Mouse (Mus musculus) left cerebral cortex, adult 2 months (tissue): ENCODE data around the gene Sik2. TPM values are rescaled to one million over a fixed set of nuclear protein-coding genes. Genes with fewer than 3 reads are reported as not detected.

Experiments used
- DNase-seq, 2 experiments: peaks; one replicate each; pipeline ENCODE4 v3.0.0; 2021 to 2022; ENCODE audit warnings: low spot score in 2 of 2, mixed read lengths in 1 of 2; ENCODE audit errors: extremely low spot score in 1 of 2
- H3K27ac ChIP-seq: fragments of 200-600 bp; 2 replicates; pipeline ENCODE4 v1.8.1; 2022
- H3K4me3 ChIP-seq: fragments of 200-600 bp; 2 replicates; pipeline ENCODE4 v1.8.1; 2022
- CTCF ChIP-seq: fragments of 200-600 bp; IDR thresholded peaks from 2 replicates; pipeline ENCODE4 v1.8.1; 2022; ENCODE audit warnings: antibody characterized with exemption, mild to moderate bottlenecking, moderate library complexity
- intact Hi-C: fragments of 180-260 bp; cut with DNase I; formaldehyde crosslinking; loops from one replicate; pipeline ENCODE4 v1.15.1; 2025
- total RNA-seq, 2 experiments: library from RNA; stranded (reverse); gene quantifications; 2 replicates each; pipeline ENCODE4 v1.2.3; 2021

Sik2 gene
- total RNA-seq, 2 experiments from 2014 or later, result 57.5 to 84.4 TPM

DNA sequence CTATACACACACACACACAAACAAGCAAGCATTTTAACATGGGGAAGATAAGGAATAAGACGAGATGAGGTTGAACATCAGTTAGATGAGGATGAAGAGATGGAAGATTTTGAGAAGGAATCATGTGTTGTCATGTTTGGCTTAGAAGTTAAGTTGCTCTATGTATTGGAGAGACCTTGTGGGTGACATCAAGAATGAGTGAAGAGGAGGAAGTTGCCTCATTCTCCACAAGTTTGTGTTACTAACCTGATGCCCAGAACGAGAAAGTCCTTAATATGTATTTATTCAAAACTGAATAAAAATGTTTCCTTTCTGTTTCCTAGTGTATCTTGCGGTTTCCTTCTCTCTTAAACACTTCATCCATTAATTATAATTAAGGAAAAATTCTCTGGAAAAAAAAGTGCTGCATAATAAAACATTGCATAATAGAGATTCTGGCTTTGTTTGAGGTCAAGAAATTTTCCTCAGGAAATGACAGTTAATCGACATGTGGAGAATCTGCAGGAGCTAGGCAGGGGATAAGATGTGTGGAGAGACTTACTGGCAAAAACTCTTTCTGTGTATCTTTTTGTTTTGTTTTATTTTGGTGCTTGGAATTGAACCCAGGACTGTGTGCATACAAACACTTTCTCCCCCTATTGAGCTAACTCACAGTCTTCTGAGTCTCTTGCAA, 12.4 kb upstream of the Sik2 start:
- Histone ChIP-seq H3K4me3 (no peak overlapping the region), H3K27ac (no peak overlapping the region)
- no peak for DNase-seq
- intact Hi-C loops, result no loop called here
- no peak for TF ChIP-seq CTCF

DNA sequence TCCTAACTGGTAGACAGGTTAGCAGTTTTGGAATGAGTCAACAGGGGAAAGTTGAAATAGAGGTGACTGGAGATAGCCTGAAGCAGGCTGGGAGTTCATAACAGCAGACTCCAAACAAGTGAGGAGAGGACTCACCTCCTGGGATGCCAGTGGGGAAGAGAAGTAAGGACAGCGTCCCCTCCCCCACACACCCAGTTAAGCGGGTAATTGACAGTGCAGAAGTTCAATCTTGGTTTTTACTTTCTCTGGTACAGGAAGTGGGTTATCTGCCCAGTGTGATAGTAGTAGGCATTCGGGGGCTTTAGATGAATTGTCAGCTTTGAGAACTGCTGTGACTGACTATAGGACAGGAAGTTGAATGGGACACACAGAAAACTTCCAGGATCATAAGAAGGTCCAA, 11.5 kb upstream of the Sik2 start:
- TF ChIP-seq CTCF, result no peak
- H3K27ac ChIP-seq, result no peak overlapping the region
- H3K4me3 ChIP-seq, result no peak overlapping the region
- intact Hi-C loops, result no loop called here
- DNase-seq, result no peak

DNA sequence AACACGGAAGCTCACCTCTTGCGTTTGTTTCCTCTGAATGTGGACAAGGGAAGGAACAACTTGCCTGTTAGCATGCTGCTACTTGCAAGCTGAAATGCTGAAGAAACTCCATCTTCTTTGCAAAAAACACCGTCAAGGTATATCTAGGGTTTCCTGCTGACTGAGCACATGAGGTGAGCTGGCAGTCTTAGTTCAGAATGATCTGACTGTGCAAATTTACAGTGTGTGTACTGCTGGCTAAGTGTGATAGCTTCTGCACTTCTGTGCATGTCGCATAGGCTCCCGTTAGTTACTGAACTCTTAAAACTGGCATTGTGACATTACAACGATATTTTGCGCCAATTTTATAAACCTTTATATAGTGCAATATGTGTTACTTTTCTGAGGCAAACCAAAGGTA, 10.8 kb upstream of the Sik2 start:
- no peak for DNase-seq
- Histone ChIP-seq H3K27ac (no peak overlapping the region), H3K4me3 (no peak overlapping the region)
- intact Hi-C loops, result loop anchor here (10.0 kb wide), 1 partner anchor 125 kb away; no protein-coding TSS in a partner anchor
- TF ChIP-seq CTCF, result no peak

DNA sequence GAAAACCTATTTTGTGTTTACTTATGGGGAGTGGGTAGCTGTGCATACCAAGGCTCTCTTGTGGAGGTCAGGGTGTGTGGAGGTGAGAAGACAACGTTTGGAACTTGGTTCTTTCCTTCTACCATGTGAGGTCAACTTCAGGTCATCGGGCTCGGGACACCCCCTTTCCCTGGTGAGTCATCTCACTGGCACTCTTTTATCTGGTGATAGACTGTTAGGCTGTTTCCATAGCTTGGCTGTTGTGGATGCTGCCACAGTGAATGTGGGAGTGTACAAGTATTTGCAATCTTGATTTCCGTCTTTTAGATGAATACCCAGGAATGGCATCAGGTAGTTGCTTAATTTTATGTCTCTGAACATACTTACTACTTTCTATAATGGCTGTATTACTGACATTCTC, 6.9 kb upstream of the Sik2 start:
- DNase-seq, result no peak
- no peak overlapping the region for H3K4me3 ChIP-seq
- intact Hi-C loops, result loop anchor here (10.0 kb wide), 1 partner anchor 129 kb away; no protein-coding TSS in a partner anchor
- TF ChIP-seq CTCF, result no peak
- no peak overlapping the region for H3K27ac ChIP-seq

DNA sequence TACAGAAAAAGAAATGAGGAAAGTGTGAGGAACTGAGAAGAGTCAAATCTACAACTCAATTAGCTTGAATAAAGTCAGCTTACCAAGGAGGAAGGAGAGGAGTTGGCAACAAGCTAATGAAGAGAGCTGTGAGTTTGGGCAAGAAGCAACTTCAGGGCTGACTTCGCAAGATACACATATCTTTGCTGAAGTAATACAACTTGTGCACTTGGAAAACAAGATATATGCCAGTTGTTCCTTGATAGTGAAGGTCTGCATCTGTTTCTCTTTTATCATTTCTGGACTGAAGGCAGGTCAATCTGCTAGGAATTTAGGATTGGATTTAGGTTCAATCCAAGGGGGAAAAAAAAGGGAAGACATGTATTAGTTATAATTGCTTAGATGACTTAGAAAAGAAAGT, 4.8 kb upstream of the Sik2 start:
- no peak for TF ChIP-seq CTCF
- intact Hi-C loops, result loop anchor here (5.0 to 10.0 kb wide), 2 partner anchors 44 to 131 kb away; no protein-coding TSS in a partner anchor
- Histone ChIP-seq H3K4me3 (no peak overlapping the region), H3K27ac (no peak overlapping the region)
- DNase-seq, result no peak

DNA sequence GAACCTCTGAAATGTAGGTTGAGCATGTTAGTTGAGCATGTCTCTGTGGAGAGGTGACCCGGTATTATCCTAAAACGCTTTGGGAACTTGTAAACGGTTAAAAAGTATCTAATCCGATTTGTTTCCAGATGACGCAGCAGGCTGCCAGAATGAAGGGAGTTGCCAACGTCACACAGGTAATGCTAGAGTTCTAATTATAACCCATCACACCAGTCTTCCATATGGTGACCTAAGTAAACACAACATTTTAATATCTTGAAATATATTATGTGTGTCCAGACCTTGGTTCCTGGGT, 730 bp upstream of the Sik2 start:
- TF ChIP-seq CTCF, result no peak
- peak overlapping the region; percentile 72 for H3K27ac ChIP-seq
- intact Hi-C loops, result loop anchor here (1.0 to 5.0 kb wide), 3 partner anchors 97 to 209 kb away; no protein-coding TSS in a partner anchor
- H3K4me3 ChIP-seq, result no peak overlapping the region
- no peak for DNase-seq

DNA sequence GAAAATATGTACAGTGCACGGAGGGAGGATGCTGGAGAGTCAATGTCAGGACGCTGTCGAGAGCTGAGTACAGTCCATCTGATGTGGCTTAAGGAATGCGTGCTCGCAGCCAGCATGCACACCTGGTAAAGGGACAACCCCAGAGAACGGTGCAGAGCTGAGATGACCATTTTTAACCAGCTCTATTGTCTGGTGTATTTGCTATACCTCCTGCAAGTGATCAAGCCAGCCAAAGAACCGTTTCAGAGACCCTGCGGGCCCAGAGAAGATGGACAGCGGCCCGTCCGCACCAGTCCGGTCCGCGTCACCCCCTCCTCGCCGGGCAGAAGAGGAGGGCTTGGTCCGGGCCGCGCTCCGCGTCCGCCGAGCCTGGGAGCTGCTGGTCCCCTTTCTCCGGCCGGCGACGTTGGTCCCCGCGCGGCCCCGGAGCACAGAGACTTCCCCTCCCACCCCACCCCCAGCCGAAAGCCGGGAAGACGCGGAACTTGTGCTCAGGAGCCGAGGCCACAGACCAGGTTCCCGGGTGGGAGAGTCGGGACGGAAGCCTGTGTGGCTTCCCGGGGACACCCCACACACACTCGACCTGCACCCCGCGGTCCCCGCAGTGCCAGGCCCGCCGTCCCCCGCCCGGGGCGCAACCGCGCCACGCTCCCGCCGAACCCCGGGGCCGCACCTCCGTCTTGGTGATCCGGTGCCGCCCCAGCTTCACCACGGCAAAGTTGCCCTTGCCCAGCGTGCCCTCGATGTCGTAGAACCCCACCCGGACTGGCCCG, 619 bp downstream of the Sik2 start:
- peak overlapping the region; percentile 98 for H3K4me3 ChIP-seq
- DNase-seq, result no peak
- H3K27ac ChIP-seq, result peak overlapping the region; percentile 98
- intact Hi-C loops, result loop anchor here (2.0 to 5.0 kb wide), 2 partner anchors 96 to 207 kb away; no protein-coding TSS in a partner anchor
- no peak for TF ChIP-seq CTCF

DNA sequence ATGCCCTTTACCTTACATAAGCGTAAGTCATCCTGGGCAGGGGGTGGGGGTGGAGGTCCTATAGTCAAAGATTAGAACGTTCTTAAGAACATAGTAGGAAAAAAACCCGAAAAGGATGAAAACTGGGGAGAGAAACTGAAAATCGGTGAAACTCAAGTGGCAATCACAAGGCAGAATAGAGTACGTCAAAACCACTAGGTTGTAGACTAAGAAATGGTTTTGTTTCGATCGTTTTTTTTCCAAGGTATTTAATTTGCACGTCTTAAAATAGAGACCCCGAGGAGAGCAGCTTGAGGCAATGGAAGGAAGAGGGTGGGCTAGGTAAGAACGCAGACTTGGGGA, 1.2 kb downstream of the Sik2 start:
- TF ChIP-seq CTCF, result no peak
- intact Hi-C loops, result loop anchor here (2.0 to 5.0 kb wide), 2 partner anchors 95 to 207 kb away; no protein-coding TSS in a partner anchor
- DNase-seq, result no peak
- H3K4me3 ChIP-seq, result peak overlapping the region; percentile 98
- peak overlapping the region; percentile 98 for H3K27ac ChIP-seq

DNA sequence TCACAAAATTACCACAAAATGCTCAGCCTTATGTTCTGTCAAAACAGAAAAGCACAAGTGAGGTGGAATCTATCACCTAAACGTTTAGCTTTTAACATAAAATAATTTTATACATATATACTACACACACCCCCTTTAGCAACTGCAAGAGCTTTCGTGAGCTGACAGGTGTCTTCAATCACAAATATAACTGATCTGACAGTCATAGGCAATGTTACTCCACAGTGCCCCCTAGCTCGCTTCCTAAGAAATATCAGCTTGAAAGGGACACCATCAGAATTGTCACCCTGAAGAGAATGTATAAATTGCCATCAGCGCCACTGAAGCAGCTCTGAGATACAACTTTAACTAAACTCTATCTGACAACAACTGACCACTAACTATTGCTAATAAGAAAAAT, 2.0 kb downstream of the Sik2 start:
- intact Hi-C loops, result loop anchor here (5.0 kb wide), 1 partner anchor 95 kb away; no protein-coding TSS in a partner anchor
- DNase-seq, result peak; percentile 41 to 42
- Histone ChIP-seq H3K4me3 (peak overlapping the region; percentile 98), H3K27ac (no peak overlapping the region)
- TF ChIP-seq CTCF, result peak; percentile 84

DNA sequence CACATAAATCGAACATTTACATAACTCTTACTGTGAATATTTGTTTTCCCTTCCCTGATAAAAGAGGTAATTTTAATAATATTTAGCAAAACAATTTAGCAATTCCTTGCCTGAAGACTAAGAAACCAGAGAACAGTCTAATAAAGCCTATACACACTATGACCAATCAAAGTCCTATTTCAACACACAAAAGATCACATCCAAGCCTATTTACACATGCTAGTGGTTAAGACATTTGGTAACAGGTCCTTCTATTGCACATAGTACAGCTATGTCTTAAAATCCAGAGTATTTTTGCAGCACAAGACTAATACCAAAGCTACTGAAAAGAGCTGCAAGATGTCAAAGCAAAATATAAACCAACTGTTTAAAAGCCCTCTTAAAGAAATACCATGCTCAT, 4.8 kb downstream of the Sik2 start:
- Histone ChIP-seq H3K4me3 (no peak overlapping the region), H3K27ac (no peak overlapping the region)
- no peak for TF ChIP-seq CTCF
- intact Hi-C loops, result no loop called here
- no peak for DNase-seq

DNA sequence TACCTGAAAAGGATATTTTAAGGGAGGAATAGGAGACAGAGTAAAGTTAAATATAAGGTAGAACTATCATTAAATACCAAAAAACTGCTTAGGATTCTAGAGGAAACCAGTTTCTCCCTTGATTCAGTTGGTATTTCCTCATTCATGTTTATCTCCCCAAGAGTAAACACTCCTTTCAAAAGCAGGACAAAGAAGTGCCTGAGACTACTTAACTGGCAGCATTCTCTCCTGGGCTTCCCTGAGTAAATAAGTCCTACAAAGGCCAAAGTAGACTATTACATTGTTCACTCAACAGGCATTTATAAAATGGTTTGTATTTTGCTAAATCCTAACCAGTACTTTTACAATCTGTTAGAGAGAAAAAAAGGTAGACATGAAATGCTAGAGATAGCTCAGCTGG, 22.2 kb downstream of the Sik2 start:
- no peak for DNase-seq
- Histone ChIP-seq H3K4me3 (no peak overlapping the region), H3K27ac (no peak overlapping the region)
- intact Hi-C loops, result no loop called here
- TF ChIP-seq CTCF, result no peak

DNA sequence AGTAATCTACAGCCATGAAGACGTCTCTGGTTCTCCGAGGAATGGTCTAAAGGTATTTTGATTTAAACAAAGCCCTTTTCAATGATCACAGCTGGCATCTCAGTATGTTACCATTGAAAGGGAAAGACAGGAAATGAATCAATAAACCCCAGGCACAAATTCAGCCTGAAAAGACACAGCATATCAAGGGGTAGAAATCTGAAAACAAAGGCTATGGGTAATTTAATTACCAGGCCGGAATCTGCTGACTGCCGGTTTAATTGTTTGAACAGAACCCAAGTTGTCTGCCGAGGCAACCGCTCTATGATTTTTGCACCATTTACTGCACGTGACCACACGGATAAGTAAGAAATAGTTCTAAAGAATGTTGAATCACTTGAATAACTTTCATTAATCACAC, 22.8 kb downstream of the Sik2 start:
- Histone ChIP-seq H3K4me3 (no peak overlapping the region), H3K27ac (no peak overlapping the region)
- intact Hi-C loops, result no loop called here
- DNase-seq, result no peak
- no peak for TF ChIP-seq CTCF
